Comparison of ENCODE assay signal across 12 mouse cellular contexts in the genomic region with DNA sequence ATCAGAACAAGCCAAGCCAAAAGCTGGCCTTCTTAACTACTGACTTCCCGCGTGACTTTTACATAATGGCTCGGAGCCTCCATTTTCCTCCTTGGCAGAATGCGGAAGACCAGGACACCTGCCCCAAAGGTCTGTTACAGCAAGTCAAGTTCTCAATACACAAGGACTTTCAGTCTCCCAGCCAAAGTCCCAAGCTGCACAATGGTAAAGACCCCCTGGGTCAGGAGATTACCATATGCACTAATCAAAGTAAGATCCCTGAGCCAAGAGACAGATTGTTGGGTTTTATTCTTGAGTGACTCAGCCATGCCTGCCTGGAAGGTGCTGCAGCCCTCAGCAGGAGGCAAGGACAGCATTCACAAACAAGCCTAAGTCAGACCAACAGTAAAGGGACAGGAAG. TPM values are rescaled to one million over a fixed set of nuclear protein-coding genes. Genes with fewer than 3 reads are reported as not detected.
DNase-seq lines count a peak whose midpoint lies in the region; ATAC-seq and TF ChIP-seq lines count a peak whose summit lies in the region.
"Had no signal": no experiment of that assay in that cellular context is flagged by ENCODE, and none has a peak within 500 bp of the region (broad histone marks: within the 10 kb centered on the region; RNA-seq: fewer than 3 reads in every experiment).

No protein-coding gene starts in this region.

- DNase-seq in heart, postnatal 0 days (ENCODE audit: low spot score) = no peak
- no peak for DNase-seq in heart, adult 2 months
- DNase-seq in lung, postnatal 36 days = no peak
- DNase-seq in cerebellum, adult 18-20 months = peak; percentile 77 to 79
- no peak for DNase-seq in limb, embryonic 14.5 days (ENCODE audit: low spot score)
- no peak for DNase-seq in ovary, postnatal 14 days (ENCODE audit: low spot score)
- DNase-seq in adrenal gland, postnatal 25 days = no peak
- DNase-seq: B cell, adult 2 months; heart, postnatal 36 days; thymus, adult 18-20 months had no signal

- H3K27me3 ChIP-seq in heart, postnatal 0 days (ENCODE audit: control insufficient read depth, insufficient read depth, low read length) = no peaks in the 10 kb centered on the region
- no peaks in the 10 kb centered on the region for H3K27me3 ChIP-seq in heart, adult 2 months (ENCODE audit: control insufficient read depth, insufficient read depth, low read length)
- no peaks in the 10 kb centered on the region for H3K27me3 ChIP-seq in lung, embryonic 15.5 days
- no peaks in the 10 kb centered on the region for H3K27me3 ChIP-seq in limb, embryonic 14.5 days (ENCODE audit: control insufficient read depth, insufficient read depth, low read length)
- H3K27me3 ChIP-seq: midbrain, embryonic 15.5 days had no signal

- ATAC-seq in heart, postnatal 0 days (ENCODE audit: insufficient read depth, low read depth) = no peak
- ATAC-seq in lung, embryonic 15.5 days (ENCODE audit: borderline replicate concordance, extremely low read depth, low FRiP score, low TSS enrichment) = peak; percentile 6; the same call in 1 of the 2 replicates
- no peak for ATAC-seq in limb, embryonic 14.5 days (ENCODE audit: low FRiP score, low read depth)
- ATAC-seq: midbrain, embryonic 15.5 days had no signal

- H3K4me1 ChIP-seq in heart, postnatal 0 days (ENCODE audit: control insufficient read depth, insufficient read depth) = no peaks in the 10 kb centered on the region
- peaks cover 3% of the 10 kb centered on the region for H3K4me1 ChIP-seq in heart, adult 2 months (ENCODE audit: control insufficient read depth, insufficient read depth, low read length)
- peaks cover 25% of the 10 kb centered on the region for H3K4me1 ChIP-seq in lung, embryonic 15.5 days
- H3K4me1 ChIP-seq in limb, embryonic 14.5 days (ENCODE audit: control insufficient read depth, insufficient read depth, low read length) = 0 out of 2 replicates have a peak, but pooled peaks cover 3% of the 10 kb centered on the region

- TF ChIP-seq EP300 in heart, postnatal 0 days (IDR thresholded peaks at IDR 0.05; ENCODE audit: low read depth) = no peak
- no peak for TF ChIP-seq EP300 in heart, adult 2 months (IDR thresholded peaks at IDR 0.05; ENCODE audit: insufficient read depth, low read depth, low read length)

- H3K9me3 ChIP-seq in heart, postnatal 0 days (replicated peaks; ENCODE audit: control insufficient read depth, low read length) = no peaks in the 10 kb centered on the region
- H3K9me3 ChIP-seq in lung, embryonic 15.5 days = no peaks in the 10 kb centered on the region
- no peaks in the 10 kb centered on the region for H3K9me3 ChIP-seq in limb, embryonic 14.5 days (ENCODE audit: control insufficient read depth, low read length)
- H3K9me3 ChIP-seq: midbrain, embryonic 15.5 days had no signal

- H3K36me3 ChIP-seq in heart, postnatal 0 days (replicated peaks; ENCODE audit: control insufficient read depth, insufficient read depth, low read length) = peaks cover 5% of the 10 kb centered on the region; the same call in 1 of the 2 replicates
- H3K36me3 ChIP-seq in heart, adult 2 months (ENCODE audit: control insufficient read depth, insufficient read depth, low read length) = no peaks in the 10 kb centered on the region
- H3K36me3 ChIP-seq in lung, embryonic 15.5 days = peaks cover 15% of the 10 kb centered on the region
- peaks cover 20% of the 10 kb centered on the region for H3K36me3 ChIP-seq in limb, embryonic 14.5 days (ENCODE audit: control insufficient read depth, insufficient read depth, low read length)
- H3K36me3 ChIP-seq: midbrain, embryonic 15.5 days had no signal

- 85% methylated on average over 4 of the region's 4 CpGs for WGBS in heart, postnatal 0 days
- WGBS in heart, adult 2 months = 72% methylated on average over 4 of the region's 4 CpGs
- WGBS in lung, embryonic 15.5 days = 51% methylated on average over 4 of the region's 4 CpGs
- whole genome bisulfite sequencing in limb, embryonic 14.5 days = 87% methylated on average over 4 of the region's 4 CpGs

- peak overlapping the region; percentile 36; the same call in 1 of the 2 replicates for H3K27ac ChIP-seq in heart, postnatal 0 days (ENCODE audit: low read depth)
- no peak overlapping the region for H3K27ac ChIP-seq in heart, adult 2 months
- H3K27ac ChIP-seq in lung, embryonic 15.5 days = peak overlapping the region; percentile 68
- H3K27ac ChIP-seq in limb, embryonic 14.5 days (replicated peaks; ENCODE audit: low read depth, low read length) = 0 out of 2 replicates have a peak overlapping the region, but pooled peaks have one; percentile 27
- H3K27ac ChIP-seq: midbrain, embryonic 15.5 days had no signal

- no peak overlapping the region for H3K4me3 ChIP-seq in heart, postnatal 0 days (ENCODE audit: low read depth, low read length)
- no peak overlapping the region for H3K4me3 ChIP-seq in heart, adult 2 months
- no peak overlapping the region for H3K4me3 ChIP-seq in lung, embryonic 15.5 days
- H3K4me3 ChIP-seq in limb, embryonic 14.5 days (replicated peaks; ENCODE audit: low read length) = no peak overlapping the region
- H3K4me3 ChIP-seq: midbrain, embryonic 15.5 days had no signal

- intact Hi-C loops in heart, adult 2 months (cut with DNase I) = no loop called here

- no peaks in the 10 kb centered on the region for H3K79me2 ChIP-seq in heart, adult 2 months (replicated peaks; ENCODE audit: control insufficient read depth, insufficient read depth, low read length)

- H3K4me2 ChIP-seq in heart, postnatal 0 days (ENCODE audit: low read depth, low read length) = no peak overlapping the region
- H3K4me2 ChIP-seq in lung, embryonic 15.5 days = no peak overlapping the region
- H3K4me2 ChIP-seq in limb, embryonic 14.5 days (replicated peaks; ENCODE audit: low read depth, low read length, severe bottlenecking) = no peak overlapping the region
- H3K4me2 ChIP-seq: midbrain, embryonic 15.5 days had no signal

- H3K9ac ChIP-seq in heart, postnatal 0 days (replicated peaks; ENCODE audit: low read depth, low read length) = no peak overlapping the region
- H3K9ac ChIP-seq in heart, adult 2 months (ENCODE audit: low read depth, low read length) = no peak overlapping the region
- no peak overlapping the region for H3K9ac ChIP-seq in lung, embryonic 15.5 days
- no peak overlapping the region for H3K9ac ChIP-seq in limb, embryonic 14.5 days (ENCODE audit: low read depth, low read length, severe bottlenecking)
- H3K9ac ChIP-seq: midbrain, embryonic 15.5 days had no signal

- no peak for TF ChIP-seq CTCF in heart, postnatal 0 days (IDR thresholded peaks at IDR 0.05; ENCODE audit: low read depth)
- TF ChIP-seq CTCF in heart, adult 2 months (IDR thresholded peaks at IDR 0.05) = no peak

- no peak for TF ChIP-seq POLR2A in heart, adult 2 months (IDR thresholded peaks at IDR 0.05; ENCODE audit: insufficient read depth, low read depth, low read length)
- TF ChIP-seq POLR2A in limb, embryonic 14.5 days (IDR thresholded peaks at IDR 0.05; ENCODE audit: borderline replicate concordance, extremely low read depth, insufficient read depth, insufficient read length) = no peak

RNA-seq across cellular contexts. Expression of a gene that starts 33.5 kb away (rescaled TPM):
- 14.8 and 23.2 TPM in 2 replicates for total RNA-seq in heart, postnatal 0 days (2014; rRNA removed; ENCODE audit: low replicate concordance)
- 7.4 and 7.7 TPM in 2 replicates for polyA plus RNA-seq in heart, postnatal 0 days (2015; fragmentation: Nextera tagmentation; extraction: Ambion mirVana)
- 1 to 10 TPM; 6.9 to 10.0 TPM for total RNA-seq in heart, adult 2 months (2021)
- 12.0 and 12.9 TPM in 2 replicates for polyA plus RNA-seq in heart, adult 2 months (2012; rRNA removed)
- polyA plus RNA-seq in lung, embryonic 15.5 days (2015; fragmentation: Nextera tagmentation; extraction: Ambion mirVana) = 167 TPM in 2 replicates
- polyA plus RNA-seq in limb, embryonic 14.5 days (2012; rRNA removed) = 39.0 and 49.4 TPM in 2 replicates
- polyA plus RNA-seq in limb, embryonic 14.5 days (2014; fragmentation: Nextera tagmentation; extraction: Ambion mirVana) = 35.3 and 36.8 TPM in 2 replicates
- total RNA-seq in adrenal gland, postnatal 25 days (2021) = 25.0 and 29.5 TPM in 2 replicates

Comparison
In these comparisons a context has a peak if more than half of its experiments do, and no peak if none do; other contexts are left out.
1. DNase-seq: peak in cerebellum, adult 18-20 months (2 of 2); none in heart, postnatal 0 days (single experiment), heart, adult 2 months (0 of 2), lung, postnatal 36 days (single experiment), limb, embryonic 14.5 days (single experiment), ovary, postnatal 14 days (single experiment) and adrenal gland, postnatal 25 days (single experiment).